Mouse (Mus musculus): ENCODE measurements around the gene Tspan8. TPM values are rescaled to one million over a fixed set of nuclear protein-coding genes. Genes with fewer than 3 reads are reported as not detected.

The Tspan8 gene
- total RNA-seq, 2 experiments from 2014 or later, result 2.2 to 6.3 TPM

GRCm38 (mm10) chr10:115830726-115831125 lies 14.1 kb downstream of the Tspan8 start:
- no peak for DNase-seq (ENCODE audit: low spot score in 2 of 2)

- DNase-seq (ENCODE audit: low spot score in 2 of 2), result no peak
Observed at GRCm38 (mm10) chr10:115834017-115834416, 17.4 kb downstream of the Tspan8 start.

GRCm38 (mm10) chr10:115846930-115847329 lies 30.3 kb downstream of the Tspan8 start:
- no peak for DNase-seq (ENCODE audit: low spot score in 2 of 2)

- DNase-seq (ENCODE audit: low spot score in 2 of 2), result no peak
Observed at GRCm38 (mm10) chr10:115848511-115848910, 31.9 kb downstream of the Tspan8 start.

- DNase-seq (ENCODE audit: low spot score in 2 of 2), result no peak
Observed at GRCm38 (mm10) chr10:115860210-115860880, 43.7 kb downstream of the Tspan8 start.

GRCm38 (mm10) chr10:115861967-115862366 lies 45.3 kb downstream of the Tspan8 start:
- no peak for DNase-seq (ENCODE audit: low spot score in 2 of 2)

- no peak for DNase-seq (ENCODE audit: low spot score in 2 of 2)
Observed at GRCm38 (mm10) chr10:115882757-115883156, 66.1 kb downstream of the Tspan8 start.

- no peak for DNase-seq (ENCODE audit: low spot score in 2 of 2)
Observed at GRCm38 (mm10) chr10:115891924-115892323, 75.3 kb downstream of the Tspan8 start.

GRCm38 (mm10) chr10:115892973-115893372 lies 76.3 kb downstream of the Tspan8 start:
- DNase-seq (ENCODE audit: low spot score in 2 of 2), result no peak

GRCm38 (mm10) chr10:115894045-115894444 lies 77.4 kb downstream of the Tspan8 start:
- DNase-seq (ENCODE audit: low spot score in 2 of 2), result no peak

- DNase-seq (ENCODE audit: low spot score in 2 of 2), result no peak
Observed at GRCm38 (mm10) chr10:115896764-115897163, 80.1 kb downstream of the Tspan8 start.

- no peak for DNase-seq (ENCODE audit: low spot score in 2 of 2)
Observed at GRCm38 (mm10) chr10:115897235-115897634, 80.6 kb downstream of the Tspan8 start.

Other genes with a start within 250 kb of the Tspan8 start
- not detected for gene A930009A15Rik, start 246.8 kb upstream of the Tspan8 start, total RNA-seq (2021)
- 10 to 100 TPM; 33.8 to 33.9 TPM for gene Lgr5, start 229.1 kb upstream of the Tspan8 start, total RNA-seq (2021)
- gene Ptprr, start 201.4 kb downstream of the Tspan8 start, total RNA-seq (2021), result 10 to 100 TPM; 12.1 to 12.9 TPM